Comparison of ENCODE assay signal across 8 mouse cellular contexts in the genomic region with DNA sequence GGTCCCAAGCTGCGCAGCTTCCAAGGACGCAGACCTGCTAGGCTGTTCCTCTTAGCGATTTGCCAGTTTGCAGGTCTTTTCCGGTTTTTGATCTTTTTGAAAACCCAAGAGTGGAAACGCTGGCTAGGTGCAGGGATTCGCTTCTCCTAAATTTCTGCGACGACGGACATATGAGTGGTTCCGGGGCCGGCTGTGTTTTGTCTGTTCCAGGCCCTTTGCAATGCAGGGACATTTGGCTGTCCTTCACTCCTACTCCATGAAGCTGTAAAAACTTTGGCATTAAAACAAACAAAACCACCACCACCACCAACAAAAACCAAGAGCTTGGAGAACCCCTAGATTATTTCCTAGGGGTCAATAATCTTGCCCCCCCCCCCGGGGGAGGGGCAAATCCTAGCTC. TPM values are rescaled to one million over a fixed set of nuclear protein-coding genes. Genes with fewer than 3 reads are reported as not detected.
A peak's percentile ranks its signal among the peaks of the same experiment; 100 is the strongest.
DNase-seq lines count a peak whose midpoint lies in the region; ATAC-seq and TF ChIP-seq lines count a peak whose summit lies in the region.

No protein-coding gene starts in this region.

- intact Hi-C loops in heart, postnatal 14 days (cut with DNase I), result loop anchor here (1.0 to 10.0 kb wide), 3 partner anchors 47 to 342 kb away; a partner anchor contains a TSS
- intact Hi-C loops in left cerebral cortex, postnatal 4 days (cut with DNase I), result loop anchor here (5.0 to 10.0 kb wide), 3 partner anchors 58 to 342 kb away; a partner anchor contains a TSS
- intact Hi-C loops in gastrocnemius, postnatal 36 days (cut with DNase I), result no loop called here

- peak overlapping the region; percentile 82 for H3K4me3 ChIP-seq in heart, postnatal 0 days (ENCODE audit: low read depth, low read length)
- peak overlapping the region; percentile 87 for H3K4me3 ChIP-seq in embryonic facial prominence, embryonic 11.5 days (ENCODE audit: low read depth, low read length)
- H3K4me3 ChIP-seq in midbrain, postnatal 0 days (ENCODE audit: low read depth, low read length), result peak overlapping the region; percentile 95

- under 1% methylated on average over 12 of the region's 12 CpGs for WGBS in heart, postnatal 0 days
- under 1% methylated on average over 12 of the region's 12 CpGs for WGBS in embryonic facial prominence, embryonic 11.5 days
- WGBS in midbrain, postnatal 0 days, result under 1% methylated on average over 12 of the region's 12 CpGs

- no peak for DNase-seq in heart, postnatal 0 days (ENCODE audit: low spot score)
- DNase-seq in heart, postnatal 14 days, result no peak
- no peak for DNase-seq in embryonic facial prominence, embryonic 11.5 days (ENCODE audit: low spot score)
- DNase-seq in kidney, postnatal 14 days, result peak; percentile 55
- no peak for DNase-seq in midbrain, postnatal 0 days (ENCODE audit: low spot score)
- no peak for DNase-seq in left cerebral cortex, postnatal 4 days
- DNase-seq in gastrocnemius, postnatal 36 days, result no peak
- no peak for DNase-seq in left cerebral cortex, adult 9 months (ENCODE audit: low spot score in 2 of 2)

- ATAC-seq in heart, postnatal 0 days (ENCODE audit: insufficient read depth, low read depth), result no peak
- no peak for ATAC-seq in embryonic facial prominence, embryonic 11.5 days (replicated peaks; ENCODE audit: insufficient number of reproducible peaks, low FRiP score, low TSS enrichment, low read depth)
- no peak for ATAC-seq in midbrain, postnatal 0 days (ENCODE audit: low FRiP score)

- peaks cover 34% of the 10 kb centered on the region for H3K36me3 ChIP-seq in heart, postnatal 0 days (replicated peaks; ENCODE audit: control insufficient read depth, insufficient read depth, low read length)
- H3K36me3 ChIP-seq in embryonic facial prominence, embryonic 11.5 days (replicated peaks; ENCODE audit: control insufficient read depth, insufficient read depth, low read depth, low read length), result peaks cover 5% of the 10 kb centered on the region
- peaks cover 20% of the 10 kb centered on the region for H3K36me3 ChIP-seq in midbrain, postnatal 0 days (ENCODE audit: insufficient read depth, low read length)

- no peaks in the 10 kb centered on the region for H3K9me3 ChIP-seq in heart, postnatal 0 days (replicated peaks; ENCODE audit: control insufficient read depth, low read length)
- no peaks in the 10 kb centered on the region for H3K9me3 ChIP-seq in embryonic facial prominence, embryonic 11.5 days (replicated peaks; ENCODE audit: control insufficient read depth, low read length)
- H3K9me3 ChIP-seq in midbrain, postnatal 0 days (ENCODE audit: low read length), result no peaks in the 10 kb centered on the region

- no peak for TF ChIP-seq EP300 in heart, postnatal 0 days (IDR thresholded peaks at IDR 0.05; ENCODE audit: low read depth)

- no peak for TF ChIP-seq CTCF in heart, postnatal 0 days (IDR thresholded peaks at IDR 0.05; ENCODE audit: low read depth)
- no peak for TF ChIP-seq CTCF in midbrain, postnatal 0 days (IDR thresholded peaks at IDR 0.05)

- H3K4me1 ChIP-seq in heart, postnatal 0 days (ENCODE audit: control insufficient read depth, insufficient read depth), result peaks cover 27% of the 10 kb centered on the region
- peaks cover 9% of the 10 kb centered on the region for H3K4me1 ChIP-seq in embryonic facial prominence, embryonic 11.5 days (ENCODE audit: control insufficient read depth, insufficient read depth, low read length)
- H3K4me1 ChIP-seq in midbrain, postnatal 0 days (ENCODE audit: insufficient read depth, low read length), result peaks cover 4% of the 10 kb centered on the region; the same call in 1 of the 2 replicates

- H3K9ac ChIP-seq in heart, postnatal 0 days (replicated peaks; ENCODE audit: low read depth, low read length), result peak overlapping the region; percentile 94
- H3K9ac ChIP-seq in embryonic facial prominence, embryonic 11.5 days (replicated peaks; ENCODE audit: low read length), result peak overlapping the region; percentile 97
- H3K9ac ChIP-seq in midbrain, postnatal 0 days (replicated peaks; ENCODE audit: low read length, poor library complexity, severe bottlenecking), result peak overlapping the region; percentile 99

- peak overlapping the region; percentile 100 for H3K27ac ChIP-seq in heart, postnatal 0 days (ENCODE audit: low read depth)
- H3K27ac ChIP-seq in embryonic facial prominence, embryonic 11.5 days (replicated peaks; ENCODE audit: low read depth, low read length), result peak overlapping the region; percentile 100
- H3K27ac ChIP-seq in midbrain, postnatal 0 days (ENCODE audit: low read depth, low read length), result peak overlapping the region; percentile 98

- peak overlapping the region; percentile 73 for H3K4me2 ChIP-seq in heart, postnatal 0 days (ENCODE audit: low read depth, low read length)
- peak overlapping the region; percentile 63 for H3K4me2 ChIP-seq in embryonic facial prominence, embryonic 11.5 days (ENCODE audit: low read depth, low read length)
- peak overlapping the region; percentile 76 for H3K4me2 ChIP-seq in midbrain, postnatal 0 days (ENCODE audit: low read depth, low read length, poor library complexity, severe bottlenecking)

- H3K27me3 ChIP-seq in heart, postnatal 0 days (ENCODE audit: control insufficient read depth, insufficient read depth, low read length), result no peaks in the 10 kb centered on the region
- H3K27me3 ChIP-seq in embryonic facial prominence, embryonic 11.5 days (ENCODE audit: control insufficient read depth, insufficient read depth, low read length), result no peaks in the 10 kb centered on the region
- H3K27me3 ChIP-seq in midbrain, postnatal 0 days (ENCODE audit: insufficient read depth, low read length), result no peaks in the 10 kb centered on the region

RNA-seq across cellular contexts. Expression of a gene that starts 0.5 kb away (rescaled TPM):
- total RNA-seq in heart, postnatal 0 days (2014; rRNA removed; ENCODE audit: low replicate concordance), result 65.1 and 108 TPM in 2 replicates
- 67.1 and 72.4 TPM in 2 replicates for polyA plus RNA-seq in heart, postnatal 0 days (2015; fragmentation: Nextera tagmentation; extraction: Ambion mirVana)
- total RNA-seq in heart, postnatal 14 days (2021), result 10 to 100 TPM; 69.4 to 81.5 TPM
- polyA plus RNA-seq in embryonic facial prominence, embryonic 11.5 days (2014; fragmentation: Nextera tagmentation; extraction: Ambion mirVana), result 56.9 and 60.7 TPM in 2 replicates
- total RNA-seq in midbrain, postnatal 0 days (2014; rRNA removed), result 40.8 and 51.4 TPM in 2 replicates
- 74.6 and 77.3 TPM in 2 replicates for polyA plus RNA-seq in midbrain, postnatal 0 days (2015; fragmentation: Nextera tagmentation; extraction: Ambion mirVana)
- total RNA-seq in left cerebral cortex, postnatal 4 days (2021), result 10 to 100 TPM; 26.8 to 33.6 TPM
- 10 to 100 TPM; 17.6 to 39.5 TPM for total RNA-seq in gastrocnemius, postnatal 36 days (2021)
